Mouse (Mus musculus) retina, postnatal 7 days (tissue): ENCODE results near the gene Gtf2a1l.

Experiments
- DNase-seq: peaks from one replicate; pipeline ENCODE4 v3.0.0-alpha.2; 2012; ENCODE audit warnings: low read depth, low spot score

Gene Gtf2a1l

GRCm38 (mm10) chr17:88653375-88653769 lies 15.1 kb upstream of the Gtf2a1l start:
- no peak for DNase-seq

- no peak for DNase-seq
Observed at GRCm38 (mm10) chr17:88658510-88658909, 9.9 kb upstream of the Gtf2a1l start.

GRCm38 (mm10) chr17:88666076-88666475 lies 2.4 kb upstream of the Gtf2a1l start:
- DNase-seq: no peak

GRCm38 (mm10) chr17:88669921-88670320 lies 1.5 kb downstream of the Gtf2a1l start:
- DNase-seq: no peak

GRCm38 (mm10) chr17:88670800-88671199 lies 2.3 kb downstream of the Gtf2a1l start:
- DNase-seq: no peak

GRCm38 (mm10) chr17:88675310-88676309 lies 7.2 kb downstream of the Gtf2a1l start:
- no peak for DNase-seq

- DNase-seq: no peak
Observed at GRCm38 (mm10) chr17:88688226-88688625, 19.8 kb downstream of the Gtf2a1l start.

- DNase-seq: no peak
Observed at GRCm38 (mm10) chr17:88696656-88697333, 28.3 kb downstream of the Gtf2a1l start.

GRCm38 (mm10) chr17:88700901-88701300 lies 32.4 kb downstream of the Gtf2a1l start:
- no peak for DNase-seq

- no peak for DNase-seq
Observed at GRCm38 (mm10) chr17:88702345-88702744, 33.9 kb downstream of the Gtf2a1l start.

GRCm38 (mm10) chr17:88703112-88703511 lies 34.7 kb downstream of the Gtf2a1l start:
- DNase-seq: no peak

GRCm38 (mm10) chr17:88706231-88706649 lies 37.8 kb downstream of the Gtf2a1l start:
- no peak for DNase-seq

GRCm38 (mm10) chr17:88749646-88750045 lies 81.2 kb downstream of the Gtf2a1l start:
- no peak for DNase-seq

- DNase-seq: no peak
Observed at GRCm38 (mm10) chr17:88752827-88753471, 84.5 kb downstream of the Gtf2a1l start.

GRCm38 (mm10) chr17:88753472-88753857 lies 85.0 kb downstream of the Gtf2a1l start:
- DNase-seq: no peak

- no peak for DNase-seq
Observed at GRCm38 (mm10) chr17:88755776-88756175, 87.3 kb downstream of the Gtf2a1l start.

- no peak for DNase-seq
Observed at GRCm38 (mm10) chr17:88758003-88758437, 89.6 kb downstream of the Gtf2a1l start.

- DNase-seq: no peak
Observed at GRCm38 (mm10) chr17:88763396-88764135, 95.1 kb downstream of the Gtf2a1l start.

- DNase-seq: no peak
Observed at GRCm38 (mm10) chr17:88764136-88764485, 95.7 kb downstream of the Gtf2a1l start.
